Mouse (Mus musculus): ENCODE results near the gene Slc35b2. TPM values are rescaled to one million over a fixed set of nuclear protein-coding genes. Genes with fewer than 3 reads are reported as not detected.

Gene Slc35b2
- polyA plus RNA-seq, 1 experiment: 28.2 TPM

DNA sequence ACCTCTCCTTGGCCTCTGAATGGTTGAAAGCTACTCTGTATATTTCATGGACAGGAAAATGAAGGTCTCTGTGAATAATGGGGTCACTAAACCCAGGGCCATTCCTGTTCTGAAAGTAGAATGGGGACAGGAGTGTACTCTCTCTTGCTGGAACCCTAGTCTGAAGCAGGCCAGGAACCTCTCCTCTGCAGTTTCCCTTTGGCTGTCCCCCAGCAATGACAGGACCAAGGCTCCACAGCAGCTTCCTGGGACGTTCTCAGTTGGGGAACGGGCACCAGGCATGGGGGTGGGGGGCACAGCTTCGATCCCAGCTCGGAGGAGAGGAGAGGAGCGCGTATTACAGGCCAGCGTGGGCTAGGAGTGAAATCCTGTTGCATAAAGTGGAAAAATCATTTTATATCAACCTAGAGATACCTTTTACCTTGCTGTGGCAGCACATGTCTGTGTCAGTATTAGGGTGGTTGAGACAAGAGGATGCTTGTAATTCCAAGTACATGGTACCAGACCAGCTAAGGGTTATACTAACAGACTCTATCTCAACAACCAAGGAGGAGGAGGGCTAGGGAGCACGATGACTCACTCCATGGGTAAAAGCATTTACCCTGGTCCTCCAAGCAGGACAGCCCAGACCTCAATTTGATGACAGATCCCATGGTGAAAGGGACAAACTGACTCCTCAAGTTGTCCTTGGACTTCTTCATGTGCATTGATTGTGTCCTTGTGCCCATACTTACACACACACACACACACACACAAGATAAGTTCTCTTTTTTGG, 11.6 kb downstream of the Slc35b2 start:
- Histone ChIP-seq H3K27me3 (ENCODE audit: control insufficient read depth, insufficient read depth, low read length, poor library complexity, severe bottlenecking) (no peaks in the 10 kb centered on the region), H3K9ac (ENCODE audit: low read depth, poor library complexity, severe bottlenecking) (no peak overlapping the region), H3K36me3 (ENCODE audit: control insufficient read depth, insufficient read depth, low read length, poor library complexity, severe bottlenecking) (peaks cover 19% of the 10 kb centered on the region), H3K4me3 (ENCODE audit: low read depth, low read length) (no peak overlapping the region), H3K9me3 (replicated peaks; ENCODE audit: control insufficient read depth, insufficient read depth, low read length, poor library complexity, severe bottlenecking) (no peaks in the 10 kb centered on the region), H3K4me1 (ENCODE audit: control insufficient read depth, insufficient read depth, low read length) (peaks cover 3% of the 10 kb centered on the region), H3K27ac (ENCODE audit: insufficient read depth, low read length) (peak overlapping the region; percentile 71)
- TF ChIP-seq POLR2A (IDR thresholded peaks at IDR 0.05; ENCODE audit: insufficient read depth, low read length) (no peak), EP300 (IDR thresholded peaks at IDR 0.05; ENCODE audit: insufficient read depth, low read depth, low read length) (no peak), CTCF (IDR thresholded peaks at IDR 0.05; ENCODE audit: low read depth, low read length) (no peak)

- H3K27ac ChIP-seq (ENCODE audit: insufficient read depth, low read length): peak overlapping the region; percentile 33
- H3K9me3 ChIP-seq (replicated peaks; ENCODE audit: control insufficient read depth, insufficient read depth, low read length, poor library complexity, severe bottlenecking): no peaks in the 10 kb centered on the region
- H3K4me3 ChIP-seq (ENCODE audit: low read depth, low read length): no peak overlapping the region
- no peak overlapping the region for H3K9ac ChIP-seq (ENCODE audit: low read depth, poor library complexity, severe bottlenecking)
- TF ChIP-seq POLR2A (IDR thresholded peaks at IDR 0.05; ENCODE audit: insufficient read depth, low read length) (no peak), EP300 (IDR thresholded peaks at IDR 0.05; ENCODE audit: insufficient read depth, low read depth, low read length) (no peak), CTCF (IDR thresholded peaks at IDR 0.05; ENCODE audit: low read depth, low read length) (no peak)
- no peaks in the 10 kb centered on the region for H3K36me3 ChIP-seq (ENCODE audit: control insufficient read depth, insufficient read depth, low read length, poor library complexity, severe bottlenecking)
- H3K27me3 ChIP-seq (ENCODE audit: control insufficient read depth, insufficient read depth, low read length, poor library complexity, severe bottlenecking): no peaks in the 10 kb centered on the region
- H3K4me1 ChIP-seq (ENCODE audit: control insufficient read depth, insufficient read depth, low read length): peaks cover 4% of the 10 kb centered on the region
Measured at GRCm38 (mm10) chr17:45578242-45578641, 14.6 kb downstream of the Slc35b2 start.

DNA sequence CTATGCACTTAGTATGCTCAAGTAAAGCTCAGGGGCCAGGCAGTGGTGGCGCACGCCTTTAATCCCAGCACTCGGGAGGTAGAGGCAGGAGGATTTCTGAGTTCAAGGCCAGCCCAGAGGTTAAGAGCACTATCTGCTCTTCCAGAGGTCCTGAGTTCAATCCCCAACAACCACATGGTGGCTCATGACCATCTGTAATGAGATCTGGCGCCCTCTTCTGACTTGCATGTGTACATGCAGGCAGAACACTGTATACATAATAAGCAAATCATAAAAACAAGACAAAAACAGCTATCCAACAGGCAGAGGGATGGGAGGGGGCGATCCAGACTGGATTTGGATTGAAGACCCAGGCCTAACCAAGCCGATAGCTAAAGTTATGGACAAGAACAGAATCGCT, 15.2 kb downstream of the Slc35b2 start:
- Histone ChIP-seq H3K4me1 (ENCODE audit: control insufficient read depth, insufficient read depth, low read length) (peaks cover 4% of the 10 kb centered on the region), H3K4me3 (ENCODE audit: low read depth, low read length) (no peak overlapping the region), H3K36me3 (ENCODE audit: control insufficient read depth, insufficient read depth, low read length, poor library complexity, severe bottlenecking) (no peaks in the 10 kb centered on the region), H3K27ac (ENCODE audit: insufficient read depth, low read length) (peak overlapping the region; percentile 65), H3K9me3 (replicated peaks; ENCODE audit: control insufficient read depth, insufficient read depth, low read length, poor library complexity, severe bottlenecking) (no peaks in the 10 kb centered on the region), H3K27me3 (ENCODE audit: control insufficient read depth, insufficient read depth, low read length, poor library complexity, severe bottlenecking) (no peaks in the 10 kb centered on the region), H3K9ac (ENCODE audit: low read depth, poor library complexity, severe bottlenecking) (peak overlapping the region; percentile 25; the same call in 1 of the 2 replicates)
- TF ChIP-seq POLR2A (IDR thresholded peaks at IDR 0.05; ENCODE audit: insufficient read depth, low read length) (no peak), EP300 (IDR thresholded peaks at IDR 0.05; ENCODE audit: insufficient read depth, low read depth, low read length) (no peak), CTCF (IDR thresholded peaks at IDR 0.05; ENCODE audit: low read depth, low read length) (peak; percentile 19)

GRCm38 (mm10) chr17:45579554-45579953, 15.9 kb downstream of the Slc35b2 start:
- Histone ChIP-seq H3K9ac (ENCODE audit: low read depth, poor library complexity, severe bottlenecking) (peak overlapping the region; percentile 25), H3K9me3 (replicated peaks; ENCODE audit: control insufficient read depth, insufficient read depth, low read length, poor library complexity, severe bottlenecking) (no peaks in the 10 kb centered on the region), H3K4me3 (ENCODE audit: low read depth, low read length) (no peak overlapping the region), H3K36me3 (ENCODE audit: control insufficient read depth, insufficient read depth, low read length, poor library complexity, severe bottlenecking) (no peaks in the 10 kb centered on the region), H3K27me3 (ENCODE audit: control insufficient read depth, insufficient read depth, low read length, poor library complexity, severe bottlenecking) (no peaks in the 10 kb centered on the region), H3K27ac (ENCODE audit: insufficient read depth, low read length) (peak overlapping the region; percentile 65), H3K4me1 (ENCODE audit: control insufficient read depth, insufficient read depth, low read length) (peaks cover 4% of the 10 kb centered on the region)
- peak; percentile 77; the same call in 1 of the 2 replicates for TF ChIP-seq EP300 (IDR thresholded peaks at IDR 0.05; ENCODE audit: insufficient read depth, low read depth, low read length)
- TF ChIP-seq POLR2A (IDR thresholded peaks at IDR 0.05; ENCODE audit: insufficient read depth, low read length): no peak
- TF ChIP-seq CTCF (IDR thresholded peaks at IDR 0.05; ENCODE audit: low read depth, low read length): no peak

DNA sequence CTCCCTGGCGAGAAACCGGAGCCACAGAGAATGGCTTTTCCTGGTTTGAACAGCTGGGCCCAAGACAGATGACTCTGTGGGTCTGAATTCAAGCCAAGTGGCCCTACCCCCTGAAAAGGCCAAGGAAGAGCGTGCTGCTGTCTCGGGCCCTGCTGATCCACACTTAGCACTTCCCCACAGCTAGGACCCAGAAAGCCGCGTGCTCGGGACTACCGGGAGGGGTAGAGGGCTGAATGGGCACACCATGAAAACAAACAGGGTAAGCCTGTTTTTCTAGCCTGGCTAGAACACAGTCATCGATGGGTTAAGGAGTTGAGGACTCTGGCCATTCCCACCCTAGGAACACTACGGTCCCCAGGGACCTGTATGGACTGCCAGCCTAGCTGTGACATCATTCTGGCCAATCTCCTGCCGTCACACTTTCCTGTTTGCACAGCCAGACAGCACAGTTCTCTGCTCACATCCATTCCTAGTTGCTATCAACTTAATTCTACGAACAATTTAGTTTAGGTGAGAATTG, 17.3 kb downstream of the Slc35b2 start:
- TF ChIP-seq POLR2A (IDR thresholded peaks at IDR 0.05; ENCODE audit: insufficient read depth, low read length): no peak
- no peak for TF ChIP-seq CTCF (IDR thresholded peaks at IDR 0.05; ENCODE audit: low read depth, low read length)
- TF ChIP-seq EP300 (IDR thresholded peaks at IDR 0.05; ENCODE audit: insufficient read depth, low read depth, low read length): no peak
- Histone ChIP-seq H3K36me3 (ENCODE audit: control insufficient read depth, insufficient read depth, low read length, poor library complexity, severe bottlenecking) (no peaks in the 10 kb centered on the region), H3K9me3 (replicated peaks; ENCODE audit: control insufficient read depth, insufficient read depth, low read length, poor library complexity, severe bottlenecking) (no peaks in the 10 kb centered on the region), H3K27me3 (ENCODE audit: control insufficient read depth, insufficient read depth, low read length, poor library complexity, severe bottlenecking) (no peaks in the 10 kb centered on the region), H3K9ac (ENCODE audit: low read depth, poor library complexity, severe bottlenecking) (no peak overlapping the region), H3K4me3 (ENCODE audit: low read depth, low read length) (no peak overlapping the region), H3K4me1 (ENCODE audit: control insufficient read depth, insufficient read depth, low read length) (peaks cover 4% of the 10 kb centered on the region), H3K27ac (ENCODE audit: insufficient read depth, low read length) (peak overlapping the region; percentile 53)

DNA sequence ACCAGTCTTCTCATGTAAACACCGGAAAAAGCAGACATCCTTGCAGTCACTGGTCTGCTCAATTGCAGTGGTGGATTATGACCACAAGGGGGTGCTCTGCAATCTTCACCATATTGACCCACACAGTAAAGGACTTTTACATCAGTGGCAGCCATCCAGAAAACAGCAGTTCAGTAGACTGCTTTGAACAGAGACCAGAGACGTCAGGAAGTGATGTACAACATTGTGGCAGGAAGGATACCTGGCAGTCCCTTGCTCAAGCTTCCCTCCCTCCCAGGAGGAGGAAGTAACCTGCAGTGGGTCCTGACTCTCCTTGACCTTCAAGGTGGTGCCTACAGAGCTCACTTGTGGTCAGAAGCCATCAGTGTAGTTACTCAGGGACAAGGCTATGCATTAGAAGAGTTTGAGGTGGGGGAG, 17.9 kb downstream of the Slc35b2 start:
- no peak overlapping the region for H3K4me3 ChIP-seq (ENCODE audit: low read depth, low read length)
- no peak overlapping the region for H3K9ac ChIP-seq (ENCODE audit: low read depth, poor library complexity, severe bottlenecking)
- H3K27ac ChIP-seq (ENCODE audit: insufficient read depth, low read length): no peak overlapping the region
- H3K36me3 ChIP-seq (ENCODE audit: control insufficient read depth, insufficient read depth, low read length, poor library complexity, severe bottlenecking): 0 out of 2 replicates have a peak, but pooled peaks cover under 1% of the 10 kb centered on the region
- H3K4me1 ChIP-seq (ENCODE audit: control insufficient read depth, insufficient read depth, low read length): peaks cover 4% of the 10 kb centered on the region
- no peaks in the 10 kb centered on the region for H3K27me3 ChIP-seq (ENCODE audit: control insufficient read depth, insufficient read depth, low read length, poor library complexity, severe bottlenecking)
- H3K9me3 ChIP-seq (replicated peaks; ENCODE audit: control insufficient read depth, insufficient read depth, low read length, poor library complexity, severe bottlenecking): no peaks in the 10 kb centered on the region
- TF ChIP-seq CTCF (IDR thresholded peaks at IDR 0.05; ENCODE audit: low read depth, low read length) (peak; percentile 14), POLR2A (IDR thresholded peaks at IDR 0.05; ENCODE audit: insufficient read depth, low read length) (no peak), EP300 (IDR thresholded peaks at IDR 0.05; ENCODE audit: insufficient read depth, low read depth, low read length) (no peak)

Data from ES-Bruce4 (cell line).